Mouse (Mus musculus): ENCODE measurements at regions not wholly inside any gene's neighbourhood (a gene's known extent, or its start where the extent isn't known, plus 50 kb on each side); places are given as distances from the start of the nearest gene placed in this dataset.

- CTCF ChIA-PET: no interaction called here
- no peak for TF ChIP-seq CTCF (IDR thresholded peaks at IDR 0.05)
- in situ Hi-C loops (cut with MboI; ENCODE audit: low pct_unique_long_range_greater_than_20kb): loop anchor here (25.0 kb wide), 1 partner anchor 630 kb away; no protein-coding TSS in a partner anchor
These were observed 56.3 kb upstream of the Ift57 start for GRCm38 (mm10) chr16:49642696-49643095.

DNA sequence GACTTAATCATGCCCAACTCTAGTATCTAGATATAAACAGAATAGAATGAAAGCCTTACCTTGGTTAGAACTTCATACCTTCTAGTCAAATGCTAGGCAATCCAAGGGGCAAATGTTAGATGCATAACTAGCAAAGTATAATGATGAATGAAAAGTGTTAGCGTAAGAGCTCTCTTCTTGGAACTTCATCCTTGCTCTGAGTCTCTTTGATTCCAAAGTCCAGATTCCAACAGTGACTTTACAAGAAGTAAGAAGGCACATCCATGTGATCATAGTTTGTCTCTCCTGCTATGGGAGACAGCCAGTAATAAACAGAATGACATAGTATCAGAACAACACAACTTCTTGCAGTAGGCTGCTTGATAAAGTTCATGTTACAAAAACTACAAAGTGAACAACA is 54.6 kb upstream of the Ift57 start:
- no peak for TF ChIP-seq CTCF (IDR thresholded peaks at IDR 0.05)
- in situ Hi-C loops (cut with MboI; ENCODE audit: low pct_unique_long_range_greater_than_20kb): loop anchor here (25.0 kb wide), 1 partner anchor 632 kb away; no protein-coding TSS in a partner anchor
- peaks cover 28% of the 10 kb centered on the region for H3K27me3 ChIP-seq
- CTCF ChIA-PET: no interaction called here
- POLR2A ChIA-PET: no interaction called here
- no peak for ATAC-seq
- no peak for DNase-seq (ENCODE audit: low read depth, low spot score)

More at GRCm38 (mm10) chr16:49642696-49643095, 56.3 kb upstream of the Ift57 start:
- peaks cover 28% of the 10 kb centered on the region for H3K27me3 ChIP-seq
- POLR2A ChIA-PET: no interaction called here
- ATAC-seq (no peak), DNase-seq (ENCODE audit: low read depth, low spot score) (no peak)

DNA sequence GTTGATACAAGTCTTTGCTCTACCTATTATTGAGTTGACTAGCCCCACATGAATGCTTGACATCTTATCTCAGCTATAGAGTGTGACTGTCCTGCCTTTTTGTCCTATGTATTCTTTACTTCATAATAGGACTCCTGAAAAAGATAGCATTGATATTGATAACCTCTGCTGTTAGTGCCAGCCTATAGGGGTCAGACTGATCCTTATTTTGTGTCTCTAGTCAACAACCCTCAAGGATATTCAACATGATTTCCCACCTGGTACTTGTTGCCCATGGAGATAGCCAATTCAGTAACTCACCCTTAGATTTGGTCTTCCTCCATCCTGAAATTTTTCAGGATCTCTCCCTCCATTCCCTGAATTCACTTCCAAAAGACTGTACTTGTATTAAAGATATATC is 52.6 kb upstream of the Ift57 start:
- no peak for TF ChIP-seq CTCF (IDR thresholded peaks at IDR 0.05)
- ChIA-PET POLR2A (no interaction called here), CTCF (no interaction called here)
- H3K27me3 ChIP-seq: peaks cover 25% of the 10 kb centered on the region
- ATAC-seq (no peak), DNase-seq (ENCODE audit: low read depth, low spot score) (no peak)
- in situ Hi-C loops (cut with MboI; ENCODE audit: low pct_unique_long_range_greater_than_20kb): loop anchor here (25.0 kb wide), 1 partner anchor 634 kb away; no protein-coding TSS in a partner anchor
